Mouse (Mus musculus) kidney, adult 2 months (tissue): ENCODE measurements around the gene Tmem239.

Experiments
- CTCF ChIP-seq: fragments of 200-500 bp; conservative IDR thresholded peaks from 2 replicates; pipeline ENCODE4 v1.5.1; 2011; ENCODE audit warnings: low read depth, mild to moderate bottlenecking, control low read depth, low read length, moderate library complexity, mixed read lengths; ENCODE audit not compliant: insufficient read depth, insufficient read length
- POLR2A ChIP-seq: fragments of 200-500 bp; IDR thresholded peaks from one replicate; pipeline ENCODE4 v1.6.1; 2011; ENCODE audit warnings: low read depth, low read length, control low read depth

GRCm38 (mm10) chr2:130358852-130359251, 47.4 kb upstream of the Tmem239 start:
- no peak for TF ChIP-seq CTCF
- no peak for TF ChIP-seq POLR2A
